Mouse (Mus musculus) olfactory bulb, adult 2 months (tissue): ENCODE measurements around the gene AA467197.

ENCODE experiments used
- CTCF ChIP-seq: fragments of 200-500 bp; IDR thresholded peaks from 2 replicates; pipeline ENCODE4 v1.5.1; 2012; ENCODE audit warnings: low read depth, mild to moderate bottlenecking, low read length, moderate library complexity; ENCODE audit not compliant: insufficient read depth
- POLR2A ChIP-seq: fragments of 200-500 bp; IDR thresholded peaks from 2 replicates; pipeline ENCODE4 v1.6.1; 2012; ENCODE audit warnings: mild to moderate bottlenecking, low read depth, low read length, moderate library complexity; ENCODE audit not compliant: insufficient read depth

- TF ChIP-seq CTCF (peak; percentile 43; the same call in 1 of the 2 replicates), POLR2A (no peak)
Measured at GRCm38 (mm10) chr2:122665973-122666875, 29.4 kb downstream of the AA467197 start.
